Mouse (Mus musculus) monocyte, adult 5-6 weeks (primary cell): ENCODE measurements around the gene Dcps. TPM values are rescaled to one million over a fixed set of nuclear protein-coding genes. Genes with fewer than 3 reads are reported as not detected.

Experiments used
- ATAC-seq: fragments of 153-309, 156-312 bp; replicated peaks from 2 replicates; pipeline ENCODE4 v1.8.0; 2017; ENCODE audit warnings: mild to moderate bottlenecking; ENCODE audit not compliant: low TSS enrichment, insufficient number of reproducible peaks, severe bottlenecking, poor library complexity, low FRiP score
- total RNA-seq: library from RNA; stranded (forward); fragments of 200-1000, 200-491, 200-594 nt; gene quantifications from 3 replicates; pipeline ENCODE4 v1.2.3, GENCODE M21; 2017

The Dcps gene
- total RNA-seq = 22.0 to 26.1 TPM (median 25.5 TPM) in 3 replicates

GRCm38 (mm10) chr9:35175251-35176123, at the start of gene Dcps:
TSS of gene Dcps (minus strand) at chr9:35176061.
- ATAC-seq = peak; percentile 99

- ATAC-seq = no peak
Observed at GRCm38 (mm10) chr9:35223466-35223865, 47.6 kb upstream of the Dcps start.

- ATAC-seq = no peak
Observed at GRCm38 (mm10) chr9:35217963-35218362, 42.1 kb upstream of the Dcps start.

- ATAC-seq = 0 out of 2 replicates have a peak, but pooled peaks have one; percentile 0
Observed at GRCm38 (mm10) chr9:35211573-35212511, 36.0 kb upstream of the Dcps start.

GRCm38 (mm10) chr9:35210542-35211474, 34.9 kb upstream of the Dcps start, which contains the start of gene Foxred1:
TSS of gene Foxred1 (minus strand) at chr9:35211055.
- ATAC-seq = peak; percentile 97

- ATAC-seq = no peak
Observed at GRCm38 (mm10) chr9:35204421-35204820, 28.6 kb upstream of the Dcps start.

GRCm38 (mm10) chr9:35203536-35203935, 27.7 kb upstream of the Dcps start:
- no peak for ATAC-seq

GRCm38 (mm10) chr9:35200529-35201060, 24.7 kb upstream of the Dcps start:
- no peak for ATAC-seq

- peak; percentile 92 for ATAC-seq
Observed at GRCm38 (mm10) chr9:35199772-35200471, 24.1 kb upstream of the Dcps start, which contains the start of the genes Srpr and Tirap. TSS of gene Srpr (plus strand) at chr9:35200175. TSS of gene Tirap (minus strand) at chr9:35200291.

- ATAC-seq = no peak; the same call in 1 of the 2 replicates
Observed at GRCm38 (mm10) chr9:35198945-35199771, 23.3 kb upstream of the Dcps start.

- ATAC-seq = no peak
Observed at GRCm38 (mm10) chr9:35198351-35198750, 22.5 kb upstream of the Dcps start.

- no peak for ATAC-seq
Observed at GRCm38 (mm10) chr9:35197625-35198024, 21.8 kb upstream of the Dcps start.

GRCm38 (mm10) chr9:35194048-35194447, 18.2 kb upstream of the Dcps start:
- ATAC-seq = no peak

GRCm38 (mm10) chr9:35192983-35193542, 17.2 kb upstream of the Dcps start:
- no peak for ATAC-seq

GRCm38 (mm10) chr9:35188700-35189099, 12.8 kb upstream of the Dcps start:
- no peak for ATAC-seq

GRCm38 (mm10) chr9:35187351-35187903, 11.6 kb upstream of the Dcps start:
- ATAC-seq = no peak
